Mouse (Mus musculus) v-Abl transformed pro-B cells (cell line): Measurements from ENCODE around the gene Secisbp2.
"Not testable (repeated sequence)": the region's sequence is repeated elsewhere in the genome, so short reads cannot be mapped to it uniquely, and the experiment has no call there.

Experiments used
- in situ Hi-C, 2 experiments: fragments of 400-800 bp; cut with MboI; formaldehyde crosslinking; loops; one replicate each; pipeline ENCODE4 v1.15.1; 2025; ENCODE audit not compliant: unreplicated experiment in 2 of 2

Secisbp2 gene

GRCm38 (mm10) chr13:51651408-51652064 is at the start of gene Secisbp2:
Gene Secisbp2 (plus strand): TSS chr13:51651697.
- in situ Hi-C loops = loop anchor here (10.0 to 25.0 kb wide), 2 partner anchors 573 to 586 kb away; no protein-coding TSS in a partner anchor

- in situ Hi-C loops = loop anchor here in 1 of 2 experiments (25.0 kb wide), 1 partner anchor 1390 kb away; no protein-coding TSS in a partner anchor
Measured at GRCm38 (mm10) chr13:51602764-51603163, 48.7 kb upstream of the Secisbp2 start.

GRCm38 (mm10) chr13:51603221-51603893 is 48.1 kb upstream of the Secisbp2 start:
- in situ Hi-C loops = loop anchor here in 1 of 2 experiments (25.0 kb wide), 1 partner anchor 1391 kb away; no protein-coding TSS in a partner anchor

GRCm38 (mm10) chr13:51603894-51604244 is 47.6 kb upstream of the Secisbp2 start:
- in situ Hi-C loops = loop anchor here in 1 of 2 experiments (25.0 kb wide), 1 partner anchor 1392 kb away; no protein-coding TSS in a partner anchor

- in situ Hi-C loops = loop anchor here in 1 of 2 experiments (25.0 kb wide), 1 partner anchor 1397 kb away; no protein-coding TSS in a partner anchor
Measured at GRCm38 (mm10) chr13:51609231-51609630, 42.3 kb upstream of the Secisbp2 start.

GRCm38 (mm10) chr13:51611060-51611459 is 40.4 kb upstream of the Secisbp2 start:
- in situ Hi-C loops = loop anchor here (10.0 to 25.0 kb wide), 4 partner anchors 656 to 1399 kb away; no protein-coding TSS in a partner anchor

- in situ Hi-C loops = loop anchor here (10.0 to 25.0 kb wide), 4 partner anchors 657 to 1399 kb away; no protein-coding TSS in a partner anchor
Measured at GRCm38 (mm10) chr13:51611500-51611899, 40.0 kb upstream of the Secisbp2 start.

- in situ Hi-C loops = loop anchor here (10.0 to 25.0 kb wide), 4 partner anchors 661 to 1404 kb away; no protein-coding TSS in a partner anchor
Measured at GRCm38 (mm10) chr13:51615815-51616214, 35.7 kb upstream of the Secisbp2 start.

GRCm38 (mm10) chr13:51616417-51617044 is 35.0 kb upstream of the Secisbp2 start:
- in situ Hi-C loops = loop anchor here (10.0 to 25.0 kb wide), 4 partner anchors 662 to 1404 kb away; no protein-coding TSS in a partner anchor

- in situ Hi-C loops = loop anchor here (10.0 to 25.0 kb wide), 4 partner anchors 663 to 1405 kb away; no protein-coding TSS in a partner anchor
Measured at GRCm38 (mm10) chr13:51617306-51617705, 34.2 kb upstream of the Secisbp2 start.

- in situ Hi-C loops = loop anchor here (10.0 to 25.0 kb wide), 4 partner anchors 663 to 1406 kb away; no protein-coding TSS in a partner anchor
Measured at GRCm38 (mm10) chr13:51617861-51618260, 33.6 kb upstream of the Secisbp2 start.

GRCm38 (mm10) chr13:51618602-51619001 is 32.9 kb upstream of the Secisbp2 start:
- in situ Hi-C loops = loop anchor here (10.0 to 25.0 kb wide), 4 partner anchors 664 to 1406 kb away; no protein-coding TSS in a partner anchor

- in situ Hi-C loops = loop anchor here (10.0 to 25.0 kb wide), 2 partner anchors 178 to 1410 kb away; no protein-coding TSS in a partner anchor
Measured at GRCm38 (mm10) chr13:51622626-51623025, 28.9 kb upstream of the Secisbp2 start.

GRCm38 (mm10) chr13:51623678-51624077 is 27.8 kb upstream of the Secisbp2 start:
- in situ Hi-C loops = loop anchor here (10.0 to 25.0 kb wide), 2 partner anchors 179 to 1411 kb away; no protein-coding TSS in a partner anchor

- in situ Hi-C loops = loop anchor here in 1 of 2 experiments (10.0 kb wide), 1 partner anchor 184 kb away; no protein-coding TSS in a partner anchor
Measured at GRCm38 (mm10) chr13:51628273-51628848, 23.1 kb upstream of the Secisbp2 start.

GRCm38 (mm10) chr13:51631354-51631992 is 20.0 kb upstream of the Secisbp2 start:
- in situ Hi-C loops = no loop called here

GRCm38 (mm10) chr13:51632560-51633218 is 18.8 kb upstream of the Secisbp2 start:
- in situ Hi-C loops = no loop called here

GRCm38 (mm10) chr13:51635384-51635783 is 16.1 kb upstream of the Secisbp2 start:
- in situ Hi-C loops = not testable (repeated sequence)

GRCm38 (mm10) chr13:51638958-51639357 is 12.5 kb upstream of the Secisbp2 start:
- in situ Hi-C loops = no loop called here
